Mouse (Mus musculus) MN1 (cell line): ENCODE data around the gene Rbms3.

Source experiments
- DNase-seq: peaks from one replicate; pipeline ENCODE4 v3.0.0-alpha.2; 2016; ENCODE audit warnings: low spot score

Gene Rbms3

GRCm38 (mm10) chr9:117102198-117102930, 527.3 kb downstream of the Rbms3 start:
- DNase-seq, result no peak

- DNase-seq, result no peak
Observed at GRCm38 (mm10) chr9:117100181-117100580, 529.5 kb downstream of the Rbms3 start.

GRCm38 (mm10) chr9:117093551-117093950, 536.2 kb downstream of the Rbms3 start:
- no peak for DNase-seq

- DNase-seq, result no peak
Observed at GRCm38 (mm10) chr9:117092177-117092555, 537.5 kb downstream of the Rbms3 start.

- no peak for DNase-seq
Observed at GRCm38 (mm10) chr9:117091253-117092176, 538.2 kb downstream of the Rbms3 start.

- DNase-seq, result peak; percentile 84
Observed at GRCm38 (mm10) chr9:117089409-117090147, 540.1 kb downstream of the Rbms3 start.

- no peak for DNase-seq
Observed at GRCm38 (mm10) chr9:117088309-117088708, 541.4 kb downstream of the Rbms3 start.

- no peak for DNase-seq
Observed at GRCm38 (mm10) chr9:117085706-117086105, 544.0 kb downstream of the Rbms3 start.

GRCm38 (mm10) chr9:117084471-117084870, 545.2 kb downstream of the Rbms3 start:
- no peak for DNase-seq

- DNase-seq, result no peak
Observed at GRCm38 (mm10) chr9:117079471-117079870, 550.2 kb downstream of the Rbms3 start.

- no peak for DNase-seq
Observed at GRCm38 (mm10) chr9:117077548-117077947, 552.2 kb downstream of the Rbms3 start.

GRCm38 (mm10) chr9:117076785-117077184, 552.9 kb downstream of the Rbms3 start:
- no peak for DNase-seq

GRCm38 (mm10) chr9:117072433-117073099, 557.1 kb downstream of the Rbms3 start:
- DNase-seq, result no peak

GRCm38 (mm10) chr9:117070616-117071015, 559.1 kb downstream of the Rbms3 start:
- no peak for DNase-seq

GRCm38 (mm10) chr9:117069232-117069631, 560.5 kb downstream of the Rbms3 start:
- no peak for DNase-seq

- DNase-seq, result no peak
Observed at GRCm38 (mm10) chr9:117067703-117068419, 561.9 kb downstream of the Rbms3 start.

GRCm38 (mm10) chr9:117066502-117066901, 563.2 kb downstream of the Rbms3 start:
- no peak for DNase-seq

- no peak for DNase-seq
Observed at GRCm38 (mm10) chr9:117065601-117066000, 564.1 kb downstream of the Rbms3 start.

GRCm38 (mm10) chr9:117059586-117059985, 570.1 kb downstream of the Rbms3 start:
- DNase-seq, result no peak

- no peak for DNase-seq
Observed at GRCm38 (mm10) chr9:117059135-117059534, 570.6 kb downstream of the Rbms3 start.

GRCm38 (mm10) chr9:117051935-117052334, 577.8 kb downstream of the Rbms3 start:
- no peak for DNase-seq
